Mouse (Mus musculus) left cerebral cortex, adult 2 months (tissue): Measurements from ENCODE around the gene Hnrnpu. TPM values are rescaled to one million over a fixed set of nuclear protein-coding genes. Genes with fewer than 3 reads are reported as not detected.
A peak's percentile ranks its signal among the peaks of the same experiment; 100 is the strongest.
"Not testable (repeated sequence)": the region's sequence is repeated elsewhere in the genome, so short reads cannot be mapped to it uniquely, and the experiment has no call there.

Source experiments
- DNase-seq, 2 experiments: peaks; one replicate each; pipeline ENCODE4 v3.0.0; 2021 to 2022; ENCODE audit warnings: low spot score in 2 of 2, mixed read lengths in 1 of 2; ENCODE audit errors: extremely low spot score in 1 of 2
- H3K27ac ChIP-seq: fragments of 200-600 bp; 2 replicates; pipeline ENCODE4 v1.8.1; 2022
- H3K4me3 ChIP-seq: fragments of 200-600 bp; 2 replicates; pipeline ENCODE4 v1.8.1; 2022
- CTCF ChIP-seq: fragments of 200-600 bp; IDR thresholded peaks from 2 replicates; pipeline ENCODE4 v1.8.1; 2022; ENCODE audit warnings: antibody characterized with exemption, mild to moderate bottlenecking, moderate library complexity
- intact Hi-C: fragments of 180-260 bp; cut with DNase I; formaldehyde crosslinking; loops from one replicate; pipeline ENCODE4 v1.15.1; 2025
- microRNA-seq, 2 experiments: library from miRNA; unstranded; fragments of <30 nt; microRNA quantifications; one replicate each; pipeline ENCODE4 v1.2.0; 2021
- total RNA-seq, 2 experiments: library from RNA; stranded (reverse); gene quantifications; 2 replicates each; pipeline ENCODE4 v1.2.3; 2021

Hnrnpu gene
- total RNA-seq, 2 experiments from 2014 or later: 411 to 430 TPM

DNA sequence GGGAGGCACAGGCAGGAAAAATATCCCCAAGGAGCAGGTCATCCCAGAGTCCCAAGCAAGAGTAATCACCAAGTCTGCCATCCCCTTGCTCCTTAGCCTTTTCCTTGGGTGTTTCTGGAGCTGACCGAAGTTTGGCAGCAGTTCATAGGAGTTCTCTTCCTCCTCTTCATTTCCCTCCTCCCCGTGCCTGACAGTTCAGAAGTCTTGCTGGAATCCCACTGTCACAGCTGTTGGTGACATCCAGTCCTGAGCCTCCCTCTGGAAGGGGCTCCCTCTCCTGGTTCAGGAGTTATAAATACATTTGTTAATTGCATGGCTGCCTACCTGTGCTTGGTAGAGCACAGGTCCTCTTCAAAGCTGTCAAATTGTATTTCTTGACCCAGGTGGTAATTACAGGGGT lies 28.1 kb downstream of the Hnrnpu start:
- no peak for TF ChIP-seq CTCF
- intact Hi-C loops: loop anchor here (2.0 to 10.0 kb wide), 3 partner anchors 125 to 365 kb away; partner anchors contain the start of gene Desi2

DNA sequence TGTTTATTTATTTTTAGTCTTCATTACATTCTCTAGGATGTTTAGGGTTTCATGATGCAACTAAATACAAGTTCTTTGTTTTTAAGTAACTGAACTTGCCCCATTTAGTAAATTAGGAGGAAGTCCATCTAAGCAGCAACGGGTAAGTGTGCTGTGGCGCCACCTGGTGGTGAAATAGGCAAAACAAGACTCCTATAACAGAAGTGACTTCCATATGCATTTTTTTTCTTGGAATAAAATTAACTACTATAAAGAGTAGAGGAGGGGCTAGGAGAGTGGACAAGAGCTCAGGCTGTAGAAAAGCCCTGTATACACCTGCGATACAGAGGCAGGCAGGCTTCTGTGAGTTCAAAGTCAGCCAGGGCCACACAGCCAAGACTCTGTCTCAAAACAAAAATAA lies 34.2 kb downstream of the Hnrnpu start:
- intact Hi-C loops: loop anchor here (2.0 to 10.0 kb wide), 3 partner anchors 119 to 359 kb away; partner anchors contain the start of gene Desi2
- H3K27ac ChIP-seq: no peak overlapping the region
- peak; percentile 68 to 75 for DNase-seq
- H3K4me3 ChIP-seq: no peak overlapping the region
- peak; percentile 85 for TF ChIP-seq CTCF

More for the DNA sequence above, 28.1 kb downstream of the Hnrnpu start:
- no peak for DNase-seq
- no peak overlapping the region for H3K27ac ChIP-seq
- no peak overlapping the region for H3K4me3 ChIP-seq

DNA sequence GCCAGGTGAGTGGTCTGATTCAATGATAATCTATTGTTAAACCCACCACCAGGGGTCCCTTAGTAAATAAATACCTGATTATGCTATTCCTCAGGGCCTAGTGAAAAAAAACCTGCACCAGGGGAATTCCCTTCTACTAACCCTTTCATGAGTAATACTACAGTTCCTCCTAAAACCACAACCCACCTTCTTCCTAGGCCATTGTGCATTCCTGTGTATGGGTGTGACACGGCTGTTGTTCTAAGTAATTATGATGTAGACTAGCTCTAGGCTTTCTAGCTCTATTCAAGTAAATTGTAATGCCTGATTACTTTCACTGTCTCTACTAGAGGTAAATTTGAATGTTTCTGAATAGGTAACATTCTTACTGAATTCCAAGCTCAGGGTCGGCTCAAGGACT lies 36.3 kb downstream of the Hnrnpu start:
- H3K27ac ChIP-seq, H3K4me3 ChIP-seq, DNase-seq: not testable (repeated sequence)
- intact Hi-C loops: loop anchor here (10.0 kb wide), 2 partner anchors 116 to 356 kb away; partner anchors contain the start of gene Desi2

DNA sequence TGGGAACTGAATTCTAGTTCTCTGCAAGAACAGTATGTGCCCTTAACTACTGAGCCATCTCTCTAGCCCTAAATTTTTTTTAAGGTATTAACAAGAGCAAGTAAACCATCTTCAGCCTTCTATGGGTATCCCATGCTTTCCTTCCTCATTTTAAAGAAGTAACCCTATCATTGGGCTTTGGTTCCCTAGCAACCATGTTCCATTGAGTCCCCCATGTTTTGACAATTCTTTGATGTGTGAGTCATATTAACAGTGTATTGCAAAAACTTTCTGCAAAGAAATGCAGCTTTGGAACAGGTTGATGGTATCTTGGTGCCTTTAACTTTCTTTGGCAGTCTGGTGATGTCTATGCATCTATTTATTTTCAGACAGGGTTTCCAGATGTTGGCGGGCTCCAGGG lies 43.5 kb downstream of the Hnrnpu start:
- TF ChIP-seq CTCF: no peak
- no peak overlapping the region for H3K27ac ChIP-seq
- H3K4me3 ChIP-seq: no peak overlapping the region
- no peak for DNase-seq
- intact Hi-C loops: no loop called here

DNA sequence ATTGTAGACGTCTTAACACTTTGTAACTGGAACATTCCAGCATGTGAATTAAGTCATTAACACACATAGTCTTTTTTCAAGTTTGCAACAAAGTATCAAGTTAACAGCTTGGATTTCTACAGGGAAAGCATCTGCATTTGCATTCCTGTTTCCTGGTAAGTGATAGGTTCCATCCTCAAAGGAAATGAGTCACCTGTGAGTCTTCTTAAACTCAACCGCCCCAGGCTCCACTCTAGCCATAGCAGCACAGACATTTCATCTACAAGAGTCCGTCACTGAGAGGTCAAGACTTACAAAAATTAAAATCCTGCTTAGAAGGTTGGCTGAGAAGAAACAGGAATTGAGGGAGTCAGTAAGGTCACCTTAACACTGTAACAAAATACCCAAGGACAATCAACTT lies 45.9 kb downstream of the Hnrnpu start:
- intact Hi-C loops: no loop called here
- TF ChIP-seq CTCF: no peak
- Histone ChIP-seq H3K4me3 (no peak overlapping the region), H3K27ac (no peak overlapping the region)
- DNase-seq: no peak

DNA sequence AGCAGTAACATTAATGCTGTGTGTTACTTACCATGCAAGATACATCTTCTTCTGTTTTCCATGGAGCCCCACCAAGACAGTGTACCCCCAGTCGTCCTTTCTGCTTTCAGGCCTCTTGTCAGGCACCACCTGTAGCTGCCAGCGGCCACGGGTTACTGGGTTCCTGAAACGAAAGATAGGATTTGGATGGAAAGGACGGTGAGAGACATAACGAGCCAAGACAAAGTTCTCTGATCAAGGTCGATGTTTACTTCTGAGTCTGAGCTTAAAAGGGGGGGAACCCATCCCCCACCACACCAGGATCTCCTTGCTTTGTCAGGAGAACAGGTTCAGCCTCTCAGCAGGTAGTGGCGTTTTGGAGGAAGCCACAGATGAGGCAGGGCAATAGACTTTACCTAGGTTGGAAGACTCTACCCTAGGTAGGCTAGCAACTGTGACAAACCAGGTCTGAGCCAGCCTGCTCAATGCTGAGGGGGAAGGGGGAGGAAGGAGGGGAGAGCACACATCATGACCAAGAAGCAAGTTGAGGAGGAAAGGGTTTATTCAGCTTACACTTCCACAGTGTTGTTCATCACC lies 49.9 kb downstream of the Hnrnpu start:
- Histone ChIP-seq H3K27ac (no peak overlapping the region), H3K4me3 (no peak overlapping the region)
- TF ChIP-seq CTCF: no peak
- intact Hi-C loops: no loop called here
- no peak for DNase-seq

DNA sequence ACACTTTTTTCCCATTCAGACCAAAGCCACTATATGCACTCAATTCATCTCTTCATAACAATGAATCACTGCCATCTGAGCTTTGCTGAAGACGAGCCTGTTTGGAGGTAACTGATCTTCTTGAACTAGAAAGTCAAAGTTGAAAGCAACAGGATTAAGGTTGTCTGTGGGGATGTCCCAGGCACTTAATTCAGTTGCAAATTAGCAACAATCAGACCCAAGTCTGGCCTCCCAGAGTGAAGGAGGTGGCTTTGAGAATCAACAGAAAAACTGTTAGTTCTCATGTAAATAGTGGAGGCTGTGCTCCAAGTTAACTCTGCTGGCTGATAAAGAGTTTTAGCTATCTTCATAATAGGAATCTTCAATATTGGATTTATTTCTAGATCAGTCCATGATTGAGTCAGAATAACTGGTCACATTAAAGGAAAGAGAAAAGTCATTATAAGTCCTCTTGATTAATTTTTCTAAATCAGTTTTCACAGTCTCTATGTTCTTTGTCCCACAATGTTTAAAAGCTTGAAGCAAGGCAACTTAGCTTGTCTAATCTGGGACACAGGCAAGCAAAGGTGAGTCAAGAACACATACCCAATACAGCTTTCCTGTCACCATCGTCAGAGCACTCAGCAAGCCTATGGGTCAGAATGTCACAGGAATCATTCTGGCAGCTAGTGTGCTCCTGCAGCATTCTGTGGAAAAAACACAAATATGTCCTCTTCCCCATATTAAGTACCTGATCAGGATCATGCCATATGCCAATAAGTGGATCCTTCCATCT lies 53.5 kb downstream of the Hnrnpu start:
- TF ChIP-seq CTCF: no peak
- intact Hi-C loops: no loop called here
- H3K27ac ChIP-seq: no peak overlapping the region
- no peak for DNase-seq
- no peak overlapping the region for H3K4me3 ChIP-seq

DNA sequence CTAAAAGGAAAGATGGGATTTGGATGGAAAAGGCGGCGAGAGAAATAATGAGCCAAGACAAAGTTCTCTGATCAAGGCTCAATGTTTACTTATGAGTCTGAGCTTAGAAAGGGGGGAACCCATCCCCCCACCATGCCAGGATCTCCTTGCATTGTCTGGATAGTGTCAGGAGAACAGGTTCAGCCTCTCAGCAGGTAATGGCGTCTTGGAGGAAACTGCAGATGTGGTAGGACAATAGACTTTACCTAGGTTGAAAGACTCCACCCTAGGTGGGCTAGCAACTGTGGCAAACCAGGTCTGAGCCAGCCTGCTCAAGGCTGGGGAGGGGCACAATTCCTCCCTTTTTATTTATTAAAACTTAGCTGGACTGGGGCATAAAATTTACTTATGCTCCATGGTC lies 54.3 kb downstream of the Hnrnpu start:
- intact Hi-C loops, H3K4me3 ChIP-seq, DNase-seq, H3K27ac ChIP-seq: not testable (repeated sequence)

DNA sequence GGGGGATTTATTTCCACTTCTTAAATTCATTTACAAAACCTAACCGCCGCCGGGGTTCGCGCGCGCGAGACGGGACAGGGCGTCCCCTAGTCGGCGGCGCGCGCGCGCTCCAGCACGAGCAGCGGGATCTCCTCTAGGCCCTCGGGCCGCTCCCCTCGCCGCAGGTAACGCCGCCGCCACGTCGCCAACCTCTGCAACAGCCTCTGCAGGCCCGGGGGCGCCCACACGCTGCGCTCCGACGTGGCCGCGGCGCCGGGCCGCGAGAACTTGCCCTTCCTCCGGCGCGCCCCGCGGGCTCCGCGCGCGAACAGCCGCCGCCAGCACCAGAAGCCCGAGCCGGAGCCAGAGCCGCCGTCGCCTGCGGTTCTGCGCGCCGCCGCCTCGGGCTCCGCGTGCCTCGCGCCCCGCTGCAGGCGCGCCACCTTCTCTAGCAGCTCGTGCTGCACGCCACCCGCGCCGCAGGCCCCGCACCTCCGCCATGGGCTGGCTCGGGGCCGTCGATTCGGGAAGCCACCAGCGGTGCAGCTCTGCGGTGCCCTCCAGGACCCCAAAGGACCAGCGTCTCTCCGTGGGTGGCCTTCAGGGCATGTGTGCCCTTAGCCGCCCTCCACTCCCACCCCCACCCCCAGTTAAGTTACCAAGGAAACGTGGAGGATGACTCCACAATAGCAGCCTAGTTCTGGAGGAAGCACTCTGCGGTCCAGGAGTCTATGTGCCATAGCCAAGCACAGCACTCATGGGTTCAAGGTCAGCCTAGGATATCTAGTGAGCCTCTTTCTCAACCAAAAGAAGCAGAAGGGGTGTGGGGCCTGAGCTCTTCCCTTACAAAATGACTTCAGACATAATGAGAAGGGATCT lies 61.3 kb downstream of the Hnrnpu start:
- peak; percentile 73 to 78 for DNase-seq
- no peak; the same call in none of the 2 replicates for TF ChIP-seq CTCF
- peak overlapping the region; percentile 92 for H3K27ac ChIP-seq
- H3K4me3 ChIP-seq: peak overlapping the region; percentile 61
- intact Hi-C loops: no loop called here

DNA sequence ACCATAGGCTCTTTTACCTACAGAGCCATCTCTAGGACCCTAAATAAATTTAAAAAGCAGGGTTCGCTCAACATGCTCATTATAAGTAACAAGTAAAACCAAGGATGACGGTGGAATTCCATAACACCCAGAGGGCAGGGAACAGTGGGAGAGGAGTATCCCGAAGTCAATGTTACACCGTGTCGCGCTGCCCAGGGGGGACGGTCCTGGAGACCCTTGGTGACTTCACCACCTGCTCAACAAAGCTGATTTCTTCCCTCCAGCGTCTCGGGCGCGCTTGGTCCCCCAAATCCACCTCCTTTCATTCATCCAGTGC lies 61.9 kb downstream of the Hnrnpu start:
- Histone ChIP-seq H3K4me3 (peak overlapping the region; percentile 61), H3K27ac (peak overlapping the region; percentile 92)
- intact Hi-C loops: no loop called here
- DNase-seq: no peak
- no peak for TF ChIP-seq CTCF

DNA sequence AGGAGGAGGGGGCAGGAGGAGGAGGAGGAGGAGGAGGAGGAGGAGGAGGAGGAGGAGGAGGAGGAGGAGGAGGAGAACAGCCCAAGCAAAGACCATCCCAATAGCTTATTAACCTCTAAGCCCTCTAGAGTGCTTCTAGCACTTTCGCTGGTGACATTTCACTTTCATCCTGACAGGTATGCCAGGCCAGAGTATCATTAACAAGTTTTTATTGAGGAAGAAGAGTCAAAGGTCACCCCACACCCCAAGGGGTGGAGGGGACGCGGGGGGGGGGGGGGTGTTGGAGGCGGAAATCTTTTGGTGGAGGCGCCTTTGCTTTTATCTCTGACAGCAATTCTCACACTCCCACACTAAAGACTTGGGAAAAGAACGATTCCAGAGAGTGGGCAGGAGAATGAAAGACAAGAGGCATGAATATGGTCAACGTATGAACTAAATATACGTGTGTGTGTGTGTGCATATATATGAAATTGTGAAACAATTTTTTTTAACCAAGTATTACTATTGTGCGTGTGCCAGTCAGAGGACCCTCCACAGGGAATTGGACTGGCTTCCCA lies 62.3 kb downstream of the Hnrnpu start:
- TF ChIP-seq CTCF: no peak
- DNase-seq: no peak
- intact Hi-C loops: no loop called here
- peak overlapping the region; percentile 92 for H3K27ac ChIP-seq
- no peak overlapping the region for H3K4me3 ChIP-seq

Small RNAs within 50 kb of the gene (microRNA-seq; reads per million reads assigned to microRNA genes)
- 0 reads per million in 2 experiments for gene Gm27458

Other genes with a start within 250 kb of the Hnrnpu start
- gene Desi2, start 150.4 kb downstream of the Hnrnpu start, total RNA-seq: 10 to 100 TPM; 16.4 to 19.1 TPM
- gene Cox20, start 18.7 kb downstream of the Hnrnpu start, total RNA-seq: 10 to 100 TPM; 30.0 to 33.3 TPM
- gene Efcab2, start 68.3 kb upstream of the Hnrnpu start, total RNA-seq: 10 to 100 TPM in 1 of 2 experiments, 1 to 10 TPM in 1; 8.9 to 10.8 TPM
- gene Kif26b, start 191.3 kb upstream of the Hnrnpu start, total RNA-seq: 10 to 100 TPM in 1 of 2 experiments, 1 to 10 TPM in 1; 8.3 to 10.5 TPM